Mouse (Mus musculus) left cerebral cortex, postnatal 10 days (tissue): ENCODE measurements around the gene Cib3. TPM values are rescaled to one million over a fixed set of nuclear protein-coding genes. Genes with fewer than 3 reads are reported as not detected.

Experiments
- DNase-seq, 2 experiments: peaks; one replicate each; pipeline ENCODE4 v3.0.0; 2021 to 2022; ENCODE audit warnings: low spot score in 2 of 2, mixed read lengths in 1 of 2; ENCODE audit errors: extremely low spot score in 1 of 2
- intact Hi-C: fragments of 180-260 bp; cut with DNase I; formaldehyde crosslinking; loops from one replicate; pipeline ENCODE4 v1.15.1; 2025
- total RNA-seq, 2 experiments: library from RNA; stranded (reverse); gene quantifications; 2 replicates each; pipeline ENCODE4 v1.2.3; 2021

Cib3 gene
- total RNA-seq, 2 experiments from 2014 or later, result not detected

GRCm38 (mm10) chr8:72215871-72216270, 3.2 kb upstream of the Cib3 start:
- no peak for DNase-seq
- intact Hi-C loops, result no loop called here

GRCm38 (mm10) chr8:72215060-72215459, 2.4 kb upstream of the Cib3 start:
- DNase-seq, result no peak
- intact Hi-C loops, result no loop called here

- intact Hi-C loops, result no loop called here
- DNase-seq, result no peak
Measured at GRCm38 (mm10) chr8:72213536-72213935, 899 bp upstream of the Cib3 start, which contains the start of gene Gm11034. Gene Gm11034, minus strand, starts transcription at chr8:72213636.

GRCm38 (mm10) chr8:72211846-72212245, 791 bp downstream of the Cib3 start:
- intact Hi-C loops, result no loop called here
- DNase-seq, result no peak

GRCm38 (mm10) chr8:72210710-72211109, 1.9 kb downstream of the Cib3 start:
- intact Hi-C loops, result no loop called here
- no peak for DNase-seq

GRCm38 (mm10) chr8:72210222-72210621, 2.4 kb downstream of the Cib3 start:
- intact Hi-C loops, result no loop called here
- no peak for DNase-seq

GRCm38 (mm10) chr8:72208582-72208981, 4.1 kb downstream of the Cib3 start:
- intact Hi-C loops, result no loop called here
- no peak for DNase-seq

- no peak for DNase-seq
- intact Hi-C loops, result no loop called here
Measured at GRCm38 (mm10) chr8:72197997-72198396, 14.6 kb downstream of the Cib3 start.

GRCm38 (mm10) chr8:72192065-72192464, 20.6 kb downstream of the Cib3 start:
- DNase-seq, result no peak
- intact Hi-C loops, result no loop called here

- DNase-seq, result no peak
Measured at GRCm38 (mm10) chr8:72190215-72190539, 22.5 kb downstream of the Cib3 start.

GRCm38 (mm10) chr8:72189417-72190214, 23.0 kb downstream of the Cib3 start, which contains the start of gene Hsh2d:
Gene Hsh2d, plus strand, starts transcription at chr8:72189638.
- intact Hi-C loops, result no loop called here
- no peak for DNase-seq

More at GRCm38 (mm10) chr8:72190215-72190539, 22.5 kb downstream of the Cib3 start:
- intact Hi-C loops, result no loop called here

GRCm38 (mm10) chr8:72187793-72188331, 24.8 kb downstream of the Cib3 start:
- intact Hi-C loops, result no loop called here
- DNase-seq, result no peak

GRCm38 (mm10) chr8:72183554-72184202, 29.0 kb downstream of the Cib3 start:
- DNase-seq, result no peak
- intact Hi-C loops, result no loop called here

- peak; percentile 60 to 82 for DNase-seq
- intact Hi-C loops, result loop anchor here (5.0 kb wide), 4 partner anchors 45 to 190 kb away; partner anchors contain the start of gene Ap1m1
Measured at GRCm38 (mm10) chr8:72177346-72177925, 35.2 kb downstream of the Cib3 start.

- no peak for DNase-seq
- intact Hi-C loops, result no loop called here
Measured at GRCm38 (mm10) chr8:72169681-72170249, 42.9 kb downstream of the Cib3 start.

- intact Hi-C loops, result no loop called here
- no peak for DNase-seq
Measured at GRCm38 (mm10) chr8:72169098-72169668, 43.5 kb downstream of the Cib3 start.

GRCm38 (mm10) chr8:72162821-72163220, 49.8 kb downstream of the Cib3 start:
- intact Hi-C loops, result no loop called here
- DNase-seq, result no peak

- intact Hi-C loops, result no loop called here
- peak; percentile 100 for DNase-seq
Measured at GRCm38 (mm10) chr8:72160707-72161697, 51.6 kb downstream of the Cib3 start, which contains the start of gene Rab8a. Gene Rab8a, plus strand, starts transcription at chr8:72161200.
